7 mouse cellular contexts compared by ENCODE assay signal in genomic region chr15:25984067-25984733, GRCm38 (mm10). TPM values are rescaled to one million over a fixed set of nuclear protein-coding genes. Genes with fewer than 3 reads are reported as not detected.
DNase-seq lines count a peak whose midpoint lies in the region; ATAC-seq and TF ChIP-seq lines count a peak whose summit lies in the region.

Gene Zfp622, plus strand, starts transcription at chr15:25984366.

- H3K4me3 ChIP-seq in embryonic facial prominence, embryonic 10.5 days: peak within 1 kb of the TSS; percentile 99
- peak within 1 kb of the TSS; percentile 98 for H3K4me3 ChIP-seq in intestine, postnatal 0 days (ENCODE audit: low read depth, low read length)
- H3K4me3 ChIP-seq in midbrain, embryonic 12.5 days: peak within 1 kb of the TSS; percentile 99
- H3K4me3 ChIP-seq in small intestine, adult 2 months (ENCODE audit: low read depth, low read length): peak within 1 kb of the TSS; percentile 94

- H3K27me3 ChIP-seq in embryonic facial prominence, embryonic 10.5 days (replicated peaks; ENCODE audit: low read depth, poor library complexity, severe bottlenecking): no peaks in the 10 kb centered on the region
- H3K27me3 ChIP-seq in intestine, postnatal 0 days (replicated peaks; ENCODE audit: control insufficient read depth, insufficient read depth, low read length): no peaks in the 10 kb centered on the region
- no peaks in the 10 kb centered on the region for H3K27me3 ChIP-seq in midbrain, embryonic 12.5 days
- H3K27me3 ChIP-seq in small intestine, adult 2 months (ENCODE audit: control insufficient read depth, insufficient read depth, low read length): no peaks in the 10 kb centered on the region

- peak within 1 kb of the TSS; percentile 90 for H3K27ac ChIP-seq in embryonic facial prominence, embryonic 10.5 days (replicated peaks)
- H3K27ac ChIP-seq in intestine, postnatal 0 days (ENCODE audit: low read depth, low read length): peak within 1 kb of the TSS; percentile 97
- peak within 1 kb of the TSS; percentile 87 for H3K27ac ChIP-seq in midbrain, embryonic 12.5 days (replicated peaks)
- peak within 1 kb of the TSS; percentile 91 for H3K27ac ChIP-seq in small intestine, adult 2 months (ENCODE audit: insufficient read depth, low read depth, low read length)

- peak within 1 kb of the TSS; percentile 96 for H3K9ac ChIP-seq in intestine, postnatal 0 days (ENCODE audit: low read depth, low read length)
- peak within 1 kb of the TSS; percentile 85 for H3K9ac ChIP-seq in midbrain, embryonic 12.5 days (replicated peaks)

- DNase-seq in adrenal gland, postnatal 10 days: peak; percentile 94
- peak; percentile 97 for DNase-seq in embryonic facial prominence, embryonic 10.5 days (ENCODE audit: low spot score)
- DNase-seq in gonadal fat pad, adult 2 months (ENCODE audit: low read depth): peak; percentile 84
- DNase-seq in left cerebral cortex, postnatal 4 days: peak; percentile 96

- intact Hi-C loops in left cerebral cortex, postnatal 4 days (cut with DNase I): no loop called here

- TF ChIP-seq POLR2A in small intestine, adult 2 months (IDR thresholded peaks at IDR 0.05; ENCODE audit: low read depth, low read length): peak; percentile 80; the same call in 1 of the 2 replicates

- no peaks in the 10 kb centered on the region for H3K9me3 ChIP-seq in embryonic facial prominence, embryonic 10.5 days
- H3K9me3 ChIP-seq in intestine, postnatal 0 days (ENCODE audit: control insufficient read depth): no peaks in the 10 kb centered on the region
- H3K9me3 ChIP-seq in midbrain, embryonic 12.5 days: no peaks in the 10 kb centered on the region

- peak within 1 kb of the TSS; percentile 88 for H3K4me2 ChIP-seq in intestine, postnatal 0 days (replicated peaks; ENCODE audit: low read depth)
- peak within 1 kb of the TSS; percentile 97 for H3K4me2 ChIP-seq in midbrain, embryonic 12.5 days (replicated peaks)

- no peak for TF ChIP-seq CTCF in intestine, postnatal 0 days (IDR thresholded peaks at IDR 0.05; ENCODE audit: low read depth)
- no peak for TF ChIP-seq CTCF in small intestine, adult 2 months (IDR thresholded peaks at IDR 0.05; ENCODE audit: extremely low read depth, insufficient read length, insufficient replicate concordance, low read depth, low read length)

- WGBS in embryonic facial prominence, embryonic 10.5 days: under 1% methylated on average over 57 of the region's 57 CpGs
- under 1% methylated on average over 57 of the region's 57 CpGs for WGBS in intestine, postnatal 0 days
- under 1% methylated on average over 57 of the region's 57 CpGs for WGBS in midbrain, embryonic 12.5 days
- under 1% methylated on average over 57 of the region's 57 CpGs for WGBS in small intestine, adult 2 months

- peaks cover 28% of the 10 kb centered on the region for H3K36me3 ChIP-seq in embryonic facial prominence, embryonic 10.5 days (replicated peaks)
- peaks cover 11% of the 10 kb centered on the region; the same call in 1 of the 2 replicates for H3K36me3 ChIP-seq in intestine, postnatal 0 days (ENCODE audit: control insufficient read depth, insufficient read depth)
- H3K36me3 ChIP-seq in midbrain, embryonic 12.5 days: peaks cover 20% of the 10 kb centered on the region
- H3K36me3 ChIP-seq in small intestine, adult 2 months (ENCODE audit: control insufficient read depth, insufficient read depth, low read length): peaks cover 12% of the 10 kb centered on the region

- ATAC-seq in intestine, postnatal 0 days: peak; percentile 98
- ATAC-seq in midbrain, embryonic 12.5 days (ENCODE audit: low FRiP score, low read depth): peak; percentile 97

- peaks cover 14% of the 10 kb centered on the region for H3K4me1 ChIP-seq in embryonic facial prominence, embryonic 10.5 days
- H3K4me1 ChIP-seq in intestine, postnatal 0 days (replicated peaks; ENCODE audit: control insufficient read depth, insufficient read depth, low read length): 0 out of 2 replicates have a peak, but pooled peaks cover 12% of the 10 kb centered on the region
- peaks cover 15% of the 10 kb centered on the region for H3K4me1 ChIP-seq in midbrain, embryonic 12.5 days
- no peaks in the 10 kb centered on the region; the same call in 1 of the 2 replicates for H3K4me1 ChIP-seq in small intestine, adult 2 months (ENCODE audit: control insufficient read depth, insufficient read depth, insufficient read length, low read length)

RNA-seq across cellular contexts. Expression of gene Zfp622, which starts in this region (rescaled TPM):
- 10 to 100 TPM; 33.0 to 34.1 TPM for total RNA-seq in adrenal gland, postnatal 10 days (2021)
- 21.4 and 26.4 TPM in 2 replicates for polyA plus RNA-seq in embryonic facial prominence, embryonic 10.5 days (2016; fragmentation: Nextera tagmentation; extraction: Ambion mirVana)
- 13.5 and 17.2 TPM in 2 replicates for polyA plus RNA-seq in gonadal fat pad, adult 2 months (2012; rRNA removed)
- 23.3 and 24.4 TPM in 2 replicates for polyA plus RNA-seq in intestine, postnatal 0 days (2015; fragmentation: Nextera tagmentation; extraction: Ambion mirVana)
- 10 to 100 TPM; 43.1 to 46.5 TPM for total RNA-seq in left cerebral cortex, postnatal 4 days (2021)
- 35.3 and 40.5 TPM in 2 replicates for polyA plus RNA-seq in midbrain, embryonic 12.5 days (2016; fragmentation: Nextera tagmentation; extraction: Ambion mirVana)
- 11.2 and 30.2 TPM in 2 replicates for polyA plus RNA-seq in small intestine, adult 2 months (2012; rRNA removed)

Comparison
In these comparisons a context has a peak if more than half of its experiments do, and no peak if none do; other contexts are left out.
1. Peak in every context shown above with its lines: DNase-seq, ATAC-seq, H3K4me3 ChIP-seq and H3K27ac ChIP-seq.